Mouse (Mus musculus): ENCODE measurements at regions not wholly inside any gene's neighbourhood (a gene's known extent, or its start where the extent isn't known, plus 50 kb on each side); places are given as distances from the start of the nearest gene placed in this dataset.

GRCm38 (mm10) chr12:14088960-14089359 lies 62.9 kb downstream of the Fam84a start:
- DNase-seq (ENCODE audit: low spot score), result no peak

GRCm38 (mm10) chr12:14082771-14083170 lies 69.1 kb downstream of the Fam84a start:
- no peak for DNase-seq (ENCODE audit: low spot score)

GRCm38 (mm10) chr12:14079892-14080291 lies 72.0 kb downstream of the Fam84a start:
- no peak for DNase-seq (ENCODE audit: low spot score)

- peak; percentile 23 for DNase-seq (ENCODE audit: low spot score)
These were observed 82.8 kb downstream of the Fam84a start for GRCm38 (mm10) chr12:14069049-14069448.

- no peak for DNase-seq (ENCODE audit: low spot score)
These were observed 86.5 kb downstream of the Fam84a start for GRCm38 (mm10) chr12:14065401-14065800.

GRCm38 (mm10) chr12:14063276-14063675 lies 88.6 kb downstream of the Fam84a start:
- no peak for DNase-seq (ENCODE audit: low spot score)

- DNase-seq (ENCODE audit: low spot score), result no peak
These were observed 95.7 kb downstream of the Fam84a start for GRCm38 (mm10) chr12:14056116-14056515.

GRCm38 (mm10) chr12:14032363-14032762 lies 119.5 kb downstream of the Fam84a start:
- no peak for DNase-seq (ENCODE audit: low spot score)

- DNase-seq (ENCODE audit: low spot score), result no peak
These were observed 136.6 kb downstream of the Fam84a start for GRCm38 (mm10) chr12:14015271-14015670.

- DNase-seq (ENCODE audit: low spot score), result no peak
These were observed 145.9 kb downstream of the Fam84a start for GRCm38 (mm10) chr12:14005991-14006390.

GRCm38 (mm10) chr12:14001672-14002071 lies 150.2 kb downstream of the Fam84a start:
- DNase-seq (ENCODE audit: low spot score), result no peak

GRCm38 (mm10) chr12:13984396-13984776 lies 167.5 kb downstream of the Fam84a start:
- no peak for DNase-seq (ENCODE audit: low spot score)

GRCm38 (mm10) chr12:13983631-13984395 lies 168.0 kb downstream of the Fam84a start:
- no peak for DNase-seq (ENCODE audit: low spot score)

GRCm38 (mm10) chr12:13964537-13964936 lies 187.3 kb downstream of the Fam84a start:
- DNase-seq (ENCODE audit: low spot score), result no peak

- DNase-seq (ENCODE audit: low spot score), result no peak
These were observed 212.4 kb downstream of the Fam84a start for GRCm38 (mm10) chr12:13939494-13939893.

GRCm38 (mm10) chr12:13921066-13921465 lies 230.8 kb downstream of the Fam84a start:
- no peak for DNase-seq (ENCODE audit: low spot score)

GRCm38 (mm10) chr12:13883317-13883716 lies 268.5 kb downstream of the Fam84a start:
- DNase-seq (ENCODE audit: low spot score), result no peak

- no peak for DNase-seq (ENCODE audit: low spot score)
These were observed 282.7 kb downstream of the Fam84a start for GRCm38 (mm10) chr12:13869161-13869560.

- DNase-seq (ENCODE audit: low spot score), result no peak
These were observed 290.6 kb downstream of the Fam84a start for GRCm38 (mm10) chr12:13861226-13861625.

- DNase-seq (ENCODE audit: low spot score), result peak; percentile 3
These were observed 307.0 kb downstream of the Fam84a start for GRCm38 (mm10) chr12:13844532-13845485.

GRCm38 (mm10) chr12:13843423-13844080 lies 308.3 kb downstream of the Fam84a start:
- no peak for DNase-seq (ENCODE audit: low spot score)

GRCm38 (mm10) chr12:13841238-13841637 lies 310.6 kb downstream of the Fam84a start:
- no peak for DNase-seq (ENCODE audit: low spot score)
